Mouse (Mus musculus) midbrain, embryonic 15.5 days (tissue): ENCODE results near the gene Ankrd13b. TPM values are rescaled to one million over a fixed set of nuclear protein-coding genes. Genes with fewer than 3 reads are reported as not detected.

Experiments
- ATAC-seq: fragments of 200-750 bp; cut with Nextera tagmentation; replicated peaks from 2 replicates; pipeline ENCODE4 v1.8.0; 2017; ENCODE audit warnings: moderate TSS enrichment
- H3K27ac ChIP-seq: fragments of 300-500 bp; sonication (generic); 2 replicates; pipeline ENCODE4 v1.5.1; 2015; ENCODE audit warnings: mild to moderate bottlenecking, inconsistent platforms
- H3K27me3 ChIP-seq: fragments of 300-500 bp; sonication (generic); replicated peaks from 2 replicates; pipeline ENCODE4 v1.6.1; 2015; ENCODE audit warnings: inconsistent platforms
- H3K36me3 ChIP-seq: fragments of 300-500 bp; sonication (generic); replicated peaks from 2 replicates; pipeline ENCODE4 v1.6.1; 2015; ENCODE audit warnings: inconsistent platforms
- H3K4me1 ChIP-seq: fragments of 300-500 bp; sonication (generic); 2 replicates; pipeline ENCODE4 v1.6.1; 2015; ENCODE audit warnings: inconsistent platforms
- H3K4me2 ChIP-seq: fragments of 300-500 bp; sonication (generic); 2 replicates; pipeline ENCODE4 v1.6.1; 2015; ENCODE audit warnings: inconsistent platforms, mild to moderate bottlenecking, moderate library complexity
- H3K4me3 ChIP-seq: fragments of 300-500 bp; sonication (generic); 2 replicates; pipeline ENCODE4 v1.5.1; 2015; ENCODE audit warnings: mild to moderate bottlenecking, inconsistent platforms
- H3K9ac ChIP-seq: fragments of 300-500 bp; sonication (generic); 2 replicates; pipeline ENCODE4 v1.6.1; 2015; ENCODE audit warnings: mild to moderate bottlenecking, inconsistent platforms
- H3K9me3 ChIP-seq: fragments of 300-500 bp; sonication (generic); 2 replicates; pipeline ENCODE4 v1.6.1; 2016; ENCODE audit warnings: inconsistent platforms
- WGBS: fragments of 180-500 bp; shearing (Covaris S2); methylation state at CpG from one replicate; pipeline ENCODE4 v1.1.7; 2015; ENCODE audit warnings: mixed read lengths; 5-methylcytosine and 5-hydroxymethylcytosine counted together
- polyA plus RNA-seq: library from polyadenylated mRNA; unstranded; fragments of >200 nt; fragmentation: Nextera tagmentation; extraction: Ambion mirVana; gene quantifications from 2 replicates; pipeline ENCODE4 v1.2.1, GENCODE M21; 2015

Gene Ankrd13b
- polyA plus RNA-seq, 1 experiment from 2014 or later, result 46.2 TPM

GRCm38 (mm10) chr11:77485229-77485628 is 4.2 kb downstream of the Ankrd13b start:
- ATAC-seq, result no peak
- Histone ChIP-seq H3K27me3 (no peaks in the 10 kb centered on the region), H3K4me2 (peak overlapping the region; percentile 94; the same call in 1 of the 2 replicates), H3K27ac (0 out of 2 replicates have a peak overlapping the region, but pooled peaks have one; percentile 34), H3K4me1 (peaks cover 60% of the 10 kb centered on the region), H3K9ac (no peak overlapping the region), H3K9me3 (no peaks in the 10 kb centered on the region), H3K36me3 (no peaks in the 10 kb centered on the region), H3K4me3 (no peak overlapping the region)
- WGBS, result 45% methylated on average over 6 of the region's 6 CpGs

- Histone ChIP-seq H3K27me3 (no peaks in the 10 kb centered on the region), H3K27ac (no peak overlapping the region), H3K4me3 (no peak overlapping the region), H3K4me2 (no peak overlapping the region), H3K36me3 (no peaks in the 10 kb centered on the region), H3K9me3 (no peaks in the 10 kb centered on the region), H3K9ac (no peak overlapping the region), H3K4me1 (peaks cover 53% of the 10 kb centered on the region)
- ATAC-seq, result no peak
- 79% methylated on average over 11 of the region's 11 CpGs for WGBS
These were observed 5.8 kb downstream of the Ankrd13b start for GRCm38 (mm10) chr11:77483510-77484255.

- Histone ChIP-seq H3K36me3 (no peaks in the 10 kb centered on the region), H3K9ac (no peak overlapping the region), H3K4me1 (peaks cover 47% of the 10 kb centered on the region), H3K27me3 (no peaks in the 10 kb centered on the region), H3K4me3 (no peak overlapping the region), H3K4me2 (no peak overlapping the region), H3K27ac (no peak overlapping the region), H3K9me3 (no peaks in the 10 kb centered on the region)
- WGBS, result 78% methylated on average over 3 of the region's 3 CpGs
- no peak for ATAC-seq
These were observed 6.4 kb downstream of the Ankrd13b start for GRCm38 (mm10) chr11:77483043-77483442.

GRCm38 (mm10) chr11:77476895-77477294 is 12.6 kb downstream of the Ankrd13b start:
- Histone ChIP-seq H3K27ac (no peak overlapping the region), H3K9ac (no peak overlapping the region), H3K4me1 (0 out of 2 replicates have a peak, but pooled peaks cover 4% of the 10 kb centered on the region), H3K4me3 (no peak overlapping the region), H3K36me3 (peaks cover 25% of the 10 kb centered on the region), H3K9me3 (no peaks in the 10 kb centered on the region), H3K4me2 (no peak overlapping the region), H3K27me3 (no peaks in the 10 kb centered on the region)
- WGBS, result 91% methylated on average over 6 of the region's 6 CpGs
- ATAC-seq, result no peak

DNA sequence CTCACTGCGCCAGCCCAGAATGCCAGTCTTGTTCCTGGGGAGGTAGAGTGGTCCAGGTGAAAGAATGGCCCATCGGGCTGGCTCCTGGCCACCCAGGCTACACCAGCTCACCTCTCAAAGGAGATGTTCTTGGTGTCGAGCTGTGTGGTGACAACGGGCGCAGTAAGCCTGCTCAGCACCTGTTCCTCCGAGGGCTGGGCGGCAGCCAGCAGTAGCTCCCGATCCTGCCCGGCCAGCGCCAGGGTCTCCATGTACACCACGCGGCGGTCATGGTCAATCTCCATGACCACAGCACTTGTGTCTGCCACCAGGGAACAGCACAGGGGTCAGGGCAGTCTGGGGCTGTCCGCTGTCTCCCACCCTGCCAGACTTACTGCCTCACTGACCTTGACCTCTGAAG is 13.3 kb downstream of the Ankrd13b start:
- no peaks in the 10 kb centered on the region for H3K27me3 ChIP-seq
- H3K4me3 ChIP-seq, result no peak overlapping the region
- no peak for ATAC-seq
- H3K27ac ChIP-seq, result no peak overlapping the region
- 93% methylated on average over 14 of the region's 14 CpGs for WGBS
- H3K9me3 ChIP-seq, result no peaks in the 10 kb centered on the region
- H3K4me1 ChIP-seq, result no peaks in the 10 kb centered on the region
- no peak overlapping the region for H3K4me2 ChIP-seq
- no peak overlapping the region for H3K9ac ChIP-seq
- H3K36me3 ChIP-seq, result peaks cover 31% of the 10 kb centered on the region

- Histone ChIP-seq H3K9me3 (no peaks in the 10 kb centered on the region), H3K4me1 (peaks cover 2% of the 10 kb centered on the region; the same call in 1 of the 2 replicates), H3K27ac (no peak overlapping the region), H3K9ac (no peak overlapping the region), H3K27me3 (peaks cover 2% of the 10 kb centered on the region; the same call in 1 of the 2 replicates), H3K36me3 (peaks cover 37% of the 10 kb centered on the region), H3K4me3 (no peak overlapping the region), H3K4me2 (no peak overlapping the region)
- no peak for ATAC-seq
- WGBS, result 88% methylated on average over 16 of the region's 16 CpGs
These were observed 16.7 kb downstream of the Ankrd13b start for GRCm38 (mm10) chr11:77472775-77473174.

GRCm38 (mm10) chr11:77471407-77471806 is 18.1 kb downstream of the Ankrd13b start:
- no peak for ATAC-seq
- peaks cover 3% of the 10 kb centered on the region; the same call in 1 of the 2 replicates for H3K4me1 ChIP-seq
- peaks cover 37% of the 10 kb centered on the region for H3K36me3 ChIP-seq
- peaks cover 16% of the 10 kb centered on the region for H3K27me3 ChIP-seq
- no peak overlapping the region for H3K4me3 ChIP-seq
- no peak overlapping the region for H3K9ac ChIP-seq
- H3K4me2 ChIP-seq, result no peak overlapping the region
- no peaks in the 10 kb centered on the region for H3K9me3 ChIP-seq
- WGBS, result 70% methylated on average over 29 of the region's 29 CpGs
- no peak overlapping the region for H3K27ac ChIP-seq

DNA sequence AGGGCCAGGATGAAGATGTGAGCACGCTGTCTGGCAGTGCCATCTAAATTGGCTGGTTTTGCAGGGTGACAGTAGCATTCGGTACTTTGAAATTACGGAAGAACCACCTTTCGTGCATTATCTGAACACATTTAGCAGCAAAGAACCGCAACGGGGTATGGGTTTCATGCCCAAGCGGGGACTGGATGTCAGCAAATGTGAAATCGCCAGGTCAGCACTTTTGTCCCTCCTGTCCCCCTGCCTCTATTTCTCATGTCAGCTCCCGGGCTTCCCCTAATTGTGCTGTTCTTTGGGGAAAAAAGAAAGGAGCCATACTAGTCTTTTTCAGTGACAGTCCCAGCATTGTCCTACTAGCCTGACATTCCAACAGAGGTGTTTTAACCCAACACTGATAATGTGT is 21.1 kb downstream of the Ankrd13b start:
- H3K27me3 ChIP-seq, result peaks cover 35% of the 10 kb centered on the region
- no peak overlapping the region for H3K9ac ChIP-seq
- 85% methylated on average over 9 of the region's 9 CpGs for WGBS
- peaks cover 25% of the 10 kb centered on the region for H3K36me3 ChIP-seq
- no peaks in the 10 kb centered on the region for H3K9me3 ChIP-seq
- H3K27ac ChIP-seq, result no peak overlapping the region
- ATAC-seq, result no peak
- peaks cover 3% of the 10 kb centered on the region; the same call in 1 of the 2 replicates for H3K4me1 ChIP-seq
- no peak overlapping the region for H3K4me3 ChIP-seq
- no peak overlapping the region for H3K4me2 ChIP-seq

DNA sequence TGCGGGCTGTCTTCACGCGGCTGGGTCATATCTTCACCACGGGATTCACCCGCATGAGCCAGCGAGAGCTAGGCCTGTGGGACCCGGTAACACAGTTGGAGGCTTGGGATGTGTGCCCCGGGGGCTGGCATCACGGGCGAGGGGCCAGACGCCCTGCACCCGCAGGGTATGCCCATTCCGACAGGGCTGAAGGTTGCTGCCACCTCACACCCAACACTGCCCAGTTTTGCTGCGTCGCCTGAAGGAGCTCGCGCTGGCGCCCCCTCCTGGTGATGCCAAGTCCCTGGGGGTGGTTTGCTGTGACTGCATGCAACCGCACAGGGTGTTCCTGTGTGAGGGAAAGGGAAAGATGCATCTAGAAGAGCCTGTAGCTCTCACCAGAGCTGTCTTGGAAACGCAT is 21.7 kb downstream of the Ankrd13b start:
- Histone ChIP-seq H3K9me3 (no peaks in the 10 kb centered on the region), H3K36me3 (peaks cover 20% of the 10 kb centered on the region; the same call in 1 of the 2 replicates), H3K4me3 (no peak overlapping the region), H3K27me3 (peaks cover 41% of the 10 kb centered on the region), H3K4me2 (no peak overlapping the region), H3K9ac (no peak overlapping the region), H3K27ac (no peak overlapping the region), H3K4me1 (peaks cover 6% of the 10 kb centered on the region)
- no peak for ATAC-seq
- WGBS, result 15% methylated on average over 20 of the region's 20 CpGs

DNA sequence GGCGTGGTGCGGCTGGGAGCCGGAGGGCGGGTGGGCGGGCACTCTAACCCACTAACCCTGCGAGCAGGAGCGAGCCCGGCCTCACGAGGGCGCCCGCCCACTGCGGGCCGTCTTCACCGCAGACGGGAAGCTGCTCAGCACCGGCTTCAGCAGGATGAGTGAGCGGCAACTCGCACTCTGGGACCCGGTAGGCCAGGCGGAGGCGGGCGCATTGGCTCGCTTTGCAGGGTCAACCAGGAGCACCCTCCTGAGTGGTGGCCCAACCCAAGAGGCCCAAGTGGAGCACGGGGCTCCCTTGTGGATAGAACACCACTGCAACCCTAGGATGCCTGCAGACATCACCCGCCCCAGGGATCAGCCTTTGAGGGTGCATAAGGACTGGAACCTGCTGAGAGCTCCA is 22.3 kb downstream of the Ankrd13b start:
- WGBS, result 4% methylated on average over 25 of the region's 25 CpGs
- Histone ChIP-seq H3K4me1 (peaks cover 13% of the 10 kb centered on the region), H3K27ac (no peak overlapping the region), H3K36me3 (peaks cover 14% of the 10 kb centered on the region; the same call in 1 of the 2 replicates), H3K27me3 (peaks cover 44% of the 10 kb centered on the region), H3K9me3 (no peaks in the 10 kb centered on the region), H3K4me2 (no peak overlapping the region), H3K9ac (no peak overlapping the region), H3K4me3 (no peak overlapping the region)
- no peak for ATAC-seq

- no peak for ATAC-seq
- 40% methylated on average over 9 of the region's 9 CpGs for WGBS
These were observed 22.9 kb downstream of the Ankrd13b start for GRCm38 (mm10) chr11:77466544-77466943.

GRCm38 (mm10) chr11:77465111-77465510 is 24.4 kb downstream of the Ankrd13b start:
- Histone ChIP-seq H3K4me3 (no peak overlapping the region), H3K9ac (no peak overlapping the region), H3K27ac (no peak overlapping the region), H3K4me1 (peaks cover 17% of the 10 kb centered on the region), H3K4me2 (no peak overlapping the region), H3K36me3 (no peaks in the 10 kb centered on the region), H3K9me3 (no peaks in the 10 kb centered on the region), H3K27me3 (peaks cover 51% of the 10 kb centered on the region)
- 56% methylated on average over 3 of the region's 3 CpGs for WGBS
- ATAC-seq, result no peak

More at GRCm38 (mm10) chr11:77466544-77466943, 22.9 kb downstream of the Ankrd13b start:
- H3K27ac ChIP-seq, result no peak overlapping the region
- peaks cover 17% of the 10 kb centered on the region for H3K4me1 ChIP-seq
- no peak overlapping the region for H3K9ac ChIP-seq
- H3K4me2 ChIP-seq, result no peak overlapping the region
- H3K36me3 ChIP-seq, result peaks cover 9% of the 10 kb centered on the region; the same call in 1 of the 2 replicates
- H3K4me3 ChIP-seq, result no peak overlapping the region
- H3K27me3 ChIP-seq, result peaks cover 44% of the 10 kb centered on the region
- no peaks in the 10 kb centered on the region for H3K9me3 ChIP-seq

DNA sequence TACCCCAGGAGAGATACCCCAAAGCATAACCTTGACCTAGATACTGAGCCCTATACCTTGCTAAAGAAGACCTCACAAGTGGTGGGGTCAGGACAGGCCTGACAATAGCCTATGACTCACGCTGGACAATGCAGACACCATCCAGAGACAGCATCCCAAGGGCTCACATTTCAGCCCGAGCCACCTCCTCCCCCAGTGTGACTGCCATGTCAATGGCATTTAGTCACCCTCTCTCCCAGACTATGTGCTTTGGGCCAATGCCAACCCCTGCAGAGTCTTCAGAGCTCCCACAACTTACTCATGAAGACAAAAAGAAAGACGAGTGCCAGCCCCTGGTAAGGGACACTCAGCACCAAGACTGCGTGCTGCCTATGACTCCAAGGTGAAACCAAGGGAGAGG is 24.8 kb downstream of the Ankrd13b start:
- Histone ChIP-seq H3K27ac (no peak overlapping the region), H3K36me3 (no peaks in the 10 kb centered on the region), H3K4me3 (no peak overlapping the region), H3K4me2 (no peak overlapping the region), H3K9ac (no peak overlapping the region), H3K9me3 (no peaks in the 10 kb centered on the region), H3K27me3 (peaks cover 51% of the 10 kb centered on the region), H3K4me1 (peaks cover 17% of the 10 kb centered on the region)
- 44% methylated on average over 4 of the region's 4 CpGs for WGBS
- no peak for ATAC-seq
